Mouse (Mus musculus): ENCODE data around the gene Coq9.

DNA sequence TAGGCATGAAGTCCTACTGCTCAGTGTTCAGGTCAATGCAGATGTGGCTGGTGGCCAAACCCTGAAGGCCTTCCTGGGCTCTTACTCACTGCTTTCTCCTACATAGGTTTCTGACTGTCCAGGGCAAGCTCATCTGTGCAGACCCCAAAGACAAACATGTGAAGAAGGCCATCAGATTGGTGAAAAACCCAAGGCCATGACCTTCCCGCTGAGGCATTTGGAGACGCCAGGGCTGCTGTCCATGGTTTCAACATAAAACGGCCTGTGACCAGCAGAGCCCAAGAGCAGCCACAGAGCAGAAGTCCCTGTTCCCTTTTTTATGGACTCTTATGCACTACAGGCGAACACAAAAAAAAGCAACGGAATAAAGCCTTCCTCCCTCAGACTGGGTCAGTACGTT is 26.5 kb upstream of the Coq9 start:
- TF ChIP-seq CTCF (conservative IDR thresholded peaks at IDR 0.05; ENCODE audit: insufficient read depth, insufficient read length, low read depth, low read length) = no peak
- TF ChIP-seq POLR2A (IDR thresholded peaks at IDR 0.05; ENCODE audit: low read depth, low read length) = no peak
